Mouse (Mus musculus): ENCODE measurements around the gene Pfn4.
"Not testable (repeated sequence)": the region's sequence is repeated elsewhere in the genome, so short reads cannot be mapped to it uniquely, and the experiment has no call there.

DNA sequence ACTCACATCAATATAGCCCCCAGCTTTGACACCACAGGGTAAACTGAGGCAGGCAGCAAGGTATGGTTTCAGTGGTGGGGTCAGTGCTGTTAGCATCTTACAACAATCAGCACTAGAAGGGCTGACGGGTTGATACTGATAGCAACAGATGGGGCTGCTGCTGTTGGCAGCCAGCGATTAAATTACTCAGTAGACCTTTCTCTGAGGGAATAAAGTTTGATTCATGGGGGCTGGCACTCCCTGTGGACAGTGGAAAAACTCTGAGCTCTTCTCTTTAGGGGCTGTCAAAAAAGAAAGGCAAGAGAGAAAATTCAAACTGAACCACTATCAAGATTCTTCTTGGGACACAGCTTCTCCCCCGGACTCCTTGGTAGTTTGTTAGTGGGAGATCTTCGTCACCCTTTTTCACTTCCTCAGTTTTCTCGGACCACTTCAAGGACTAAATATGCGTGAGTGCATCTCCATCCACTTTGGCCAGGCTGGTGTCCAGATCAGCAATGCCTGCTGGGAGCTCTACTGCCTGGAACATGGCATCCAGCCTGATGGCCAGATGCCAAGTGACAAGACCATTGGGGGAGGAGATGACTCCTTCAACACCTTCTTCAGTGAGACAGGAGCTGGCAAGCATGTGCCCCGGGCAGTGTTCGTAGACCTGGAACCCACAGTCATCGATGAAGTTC, 13.0 kb downstream of the Pfn4 start:
- TF ChIP-seq CTCF (IDR thresholded peaks at IDR 0.05; ENCODE audit: control insufficient read depth, insufficient read depth, insufficient read length); MYOG (IDR thresholded peaks at IDR 0.05; ENCODE audit: control insufficient read depth, extremely low read depth, insufficient read length); USF1 (IDR thresholded peaks at IDR 0.05; ENCODE audit: low read depth); MAX (IDR thresholded peaks at IDR 0.05): not testable (repeated sequence)

Measured in C2C12 (cell line).